Mouse (Mus musculus) spleen, adult 2 months (tissue): ENCODE results near the gene Ncor2.

Source experiments
- CTCF ChIP-seq: fragments of 200-500 bp; IDR thresholded peaks from 2 replicates; pipeline ENCODE4 v1.5.1; 2011; ENCODE audit warnings: mild to moderate bottlenecking, inconsistent platforms; ENCODE audit not compliant: insufficient read depth, insufficient read length, insufficient replicate concordance; ENCODE audit errors: extremely low read depth
- POLR2A ChIP-seq: fragments of 200-500 bp; IDR thresholded peaks from 2 replicates; pipeline ENCODE4 v1.6.1; 2011; ENCODE audit warnings: low read depth, low read length, inconsistent platforms

DNA sequence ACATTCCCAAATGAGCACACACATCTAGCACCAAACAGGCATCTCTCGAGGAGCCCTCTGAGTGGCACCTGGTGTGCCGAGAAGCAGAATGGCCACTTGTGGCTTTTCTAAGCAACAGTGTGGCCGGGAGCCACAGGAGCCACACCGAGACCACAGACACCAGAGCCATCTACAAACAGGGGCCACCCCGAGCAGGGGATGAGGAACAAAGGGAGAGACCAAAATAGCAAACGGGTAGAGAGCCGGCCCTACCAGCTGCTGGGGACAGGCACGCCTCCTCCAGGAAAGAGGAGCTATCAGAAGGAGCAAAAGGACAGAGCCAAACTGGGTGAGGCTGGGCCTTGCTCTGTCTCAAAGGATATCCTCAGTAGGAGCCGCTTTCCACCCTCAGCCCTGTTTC, 102.8 kb downstream of the Ncor2 start:
- TF ChIP-seq POLR2A = no peak
- TF ChIP-seq CTCF = no peak
